Mouse (Mus musculus): ENCODE results near the gene Hist1h1c. TPM values are rescaled to one million over a fixed set of nuclear protein-coding genes. Genes with fewer than 3 reads are reported as not detected.

Gene Hist1h1c
- polyA plus RNA-seq (2012; rRNA removed; ENCODE audit: low replicate concordance) = 19.5 and 49.1 TPM in 2 replicates

GRCm38 (mm10) chr13:23738677-23739068 lies at the start of gene Hist1h1c:
Hist1h1c (plus strand) TSS chr13:23738808.

DNA sequence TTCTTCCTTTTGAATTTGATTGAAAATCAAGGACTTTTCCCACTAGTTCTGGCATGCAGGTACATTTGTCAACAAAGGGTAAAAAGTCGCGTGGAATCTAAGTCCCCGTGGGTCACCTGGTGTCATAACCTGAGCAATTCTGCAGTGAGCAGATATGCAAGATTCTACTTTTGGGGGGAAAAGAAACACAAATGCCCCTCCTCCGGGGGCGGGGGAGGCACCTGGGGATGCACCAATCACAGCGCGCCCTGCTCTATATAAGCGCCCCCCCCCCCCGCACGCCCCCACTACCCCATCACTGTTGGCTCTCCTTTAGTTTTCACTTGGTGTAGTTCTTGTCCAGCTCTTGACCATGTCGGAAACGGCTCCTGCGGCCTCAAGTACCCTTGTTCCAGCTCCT lies 43.1 kb upstream of the Hist1h1c start, which contains the start of gene Hist1h1t:
Gene Hist1h1t, plus strand, starts transcription at position 301 of the 400 bp plus-strand sequence.

DNA sequence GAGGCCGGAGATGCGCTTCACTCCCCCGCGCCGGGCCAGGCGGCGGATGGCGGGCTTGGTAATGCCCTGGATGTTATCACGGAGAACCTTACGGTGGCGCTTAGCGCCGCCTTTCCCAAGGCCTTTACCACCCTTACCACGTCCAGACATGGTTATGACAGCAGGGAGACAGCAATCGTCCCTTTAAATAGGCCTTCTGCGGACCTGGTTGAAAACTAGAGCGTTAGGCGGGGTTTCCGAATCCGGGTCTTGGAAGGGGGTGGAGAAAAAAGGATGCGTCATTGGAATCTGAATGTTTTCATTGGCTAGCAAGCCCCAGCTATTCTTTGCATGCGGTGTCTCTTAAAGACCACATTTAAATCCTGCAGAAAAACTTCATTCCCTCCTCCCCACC lies 40.3 kb upstream of the Hist1h1c start, which contains the start of gene Hist1h4c:
Gene Hist1h4c, minus strand, starts transcription at position 155 of the 394 bp plus-strand sequence.

GRCm38 (mm10) chr13:23710374-23711089 lies 28.1 kb upstream of the Hist1h1c start, which contains the start of gene Hfe:
Hfe (minus strand) TSS chr13:23710854.

DNA sequence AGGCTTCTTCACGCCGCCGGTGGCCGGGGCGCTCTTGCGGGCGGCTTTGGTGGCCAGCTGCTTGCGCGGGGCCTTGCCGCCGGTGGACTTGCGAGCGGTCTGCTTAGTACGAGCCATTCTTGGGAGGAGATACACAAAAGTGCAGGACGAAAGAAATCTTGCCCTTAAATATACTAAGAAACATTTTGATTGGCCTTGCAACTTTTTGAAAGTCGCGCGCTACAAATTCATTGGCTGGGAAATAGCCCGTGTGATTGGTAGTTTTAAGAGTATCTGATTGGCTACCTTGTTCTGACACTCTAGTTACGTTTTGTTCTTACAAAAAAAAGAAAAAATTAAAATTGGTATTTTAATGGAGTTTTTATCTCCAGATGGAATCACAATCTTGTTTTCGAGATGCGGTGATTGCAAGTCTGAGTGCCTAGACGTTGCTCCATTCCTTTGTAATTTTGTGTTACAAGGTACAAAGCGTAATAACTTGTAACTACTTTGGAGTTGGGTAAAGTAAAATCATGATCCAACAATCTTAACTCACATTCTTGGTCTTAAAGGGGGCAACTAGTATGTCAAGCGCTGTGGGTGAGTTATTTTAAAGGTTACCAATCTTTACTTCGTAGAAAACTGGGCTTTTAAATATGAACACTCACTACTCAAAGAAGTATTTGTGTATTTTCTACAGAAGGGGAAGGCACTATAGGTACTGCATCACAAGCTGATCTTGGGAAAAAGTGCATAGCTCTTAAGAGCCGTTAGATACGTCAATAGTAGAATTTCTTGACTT lies 7.0 kb downstream of the Hist1h1c start, which contains the start of gene Hist1h3c:
Gene Hist1h3c, minus strand, starts transcription at position 222 of the 781 bp plus-strand sequence.

DNA sequence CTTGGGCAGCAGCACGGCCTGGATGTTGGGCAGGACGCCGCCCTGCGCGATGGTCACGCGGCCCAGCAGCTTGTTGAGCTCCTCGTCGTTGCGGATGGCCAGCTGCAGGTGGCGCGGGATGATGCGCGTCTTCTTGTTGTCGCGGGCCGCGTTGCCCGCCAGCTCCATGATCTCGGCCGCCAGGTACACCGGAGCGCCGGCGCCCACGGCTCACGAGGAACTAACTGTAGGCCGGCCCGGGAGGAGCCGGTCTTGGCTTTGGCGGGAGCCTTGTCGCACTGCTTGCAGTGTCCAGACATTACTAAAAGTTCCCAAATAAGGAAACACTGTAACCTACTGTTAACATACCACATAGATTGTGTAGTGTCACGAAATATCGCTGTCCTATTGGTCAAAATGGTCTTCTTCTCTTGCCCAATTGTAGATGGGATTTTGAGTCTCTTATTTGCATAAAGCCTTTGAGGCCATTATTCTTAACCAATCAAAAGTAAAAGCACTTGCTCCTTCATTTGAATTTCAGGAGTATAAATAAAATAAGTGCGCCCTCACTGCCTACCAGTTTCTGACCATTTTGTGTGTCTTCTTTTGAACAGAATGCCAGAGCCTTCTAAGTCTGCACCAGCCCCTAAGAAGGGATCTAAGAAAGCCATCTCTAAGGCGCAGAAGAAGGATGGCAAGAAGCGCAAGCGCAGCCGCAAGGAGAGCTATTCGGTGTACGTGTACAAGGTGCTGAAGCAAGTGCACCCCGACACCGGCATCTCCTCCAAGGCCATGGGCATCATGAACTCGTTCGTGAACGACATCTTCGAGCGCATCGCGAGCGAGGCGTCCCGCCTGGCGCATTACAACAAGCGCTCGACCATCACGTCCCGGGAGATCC lies 7.8 kb downstream of the Hist1h1c start, which contains the start of gene Hist1h2bb:
Gene Hist1h2bb, plus strand, starts transcription at position 534 of the 880 bp plus-strand sequence.

GRCm38 (mm10) chr13:23750839-23751477 lies 12.3 kb downstream of the Hist1h1c start, which contains the start of gene Hist1h2ab:
Hist1h2ab (plus strand) TSS chr13:23751126.

DNA sequence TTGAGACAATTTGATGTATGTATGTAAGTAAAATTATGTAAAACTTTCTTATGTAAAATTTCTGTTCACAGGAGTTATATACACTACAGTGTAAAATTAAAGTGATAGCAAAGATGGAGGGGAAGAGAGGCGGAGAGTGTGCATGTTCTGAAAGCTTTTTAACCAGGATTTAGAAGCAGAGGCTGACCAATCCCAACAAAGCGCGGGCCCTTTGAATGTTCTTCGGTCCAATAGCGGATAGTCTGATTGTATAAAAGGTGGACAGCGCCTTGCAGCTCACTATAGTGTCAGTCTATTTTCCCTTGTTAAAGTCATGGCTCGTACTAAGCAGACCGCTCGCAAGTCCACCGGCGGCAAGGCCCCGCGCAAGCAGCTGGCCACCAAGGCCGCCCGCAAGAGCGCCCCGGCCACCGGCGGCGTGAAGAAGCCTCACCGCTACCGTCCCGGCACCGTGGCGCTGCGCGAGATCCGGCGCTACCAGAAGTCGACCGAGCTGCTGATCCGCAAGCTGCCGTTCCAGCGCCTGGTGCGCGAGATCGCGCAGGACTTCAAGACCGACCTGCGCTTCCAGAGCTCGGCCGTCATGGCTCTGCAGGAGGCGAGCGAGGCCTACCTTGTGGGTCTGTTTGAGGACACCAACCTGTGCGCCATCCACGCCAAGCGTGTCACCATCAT lies 13.6 kb downstream of the Hist1h1c start, which contains the start of gene Hist1h3b:
Gene Hist1h3b, plus strand, starts transcription at position 201 of the 675 bp plus-strand sequence.

GRCm38 (mm10) chr13:23756790-23757189 lies 18.2 kb downstream of the Hist1h1c start, which contains the start of gene Hist1h4b:
Hist1h4b (plus strand) TSS chr13:23757013.

GRCm38 (mm10) chr13:23760972-23761864 lies 22.6 kb downstream of the Hist1h1c start, which contains the start of gene Hist1h4a:
Hist1h4a (minus strand) TSS chr13:23761230.

GRCm38 (mm10) chr13:23761871-23762821 lies 23.5 kb downstream of the Hist1h1c start, which contains the start of gene Hist1h3a:
Hist1h3a (minus strand) TSS chr13:23762386.

GRCm38 (mm10) chr13:23763586-23764323 lies 25.1 kb downstream of the Hist1h1c start, which contains the start of gene Hist1h1a:
Hist1h1a (plus strand) TSS chr13:23763666.

GRCm38 (mm10) chr13:23769613-23770012 lies 31.0 kb downstream of the Hist1h1c start, which contains the start of gene Trim38:
Trim38 (plus strand) TSS chr13:23769913.

Data from duodenum, adult 2 months (tissue).